Mouse (Mus musculus): Measurements from ENCODE around the gene Pabpn1l. TPM values are rescaled to one million over a fixed set of nuclear protein-coding genes. Genes with fewer than 3 reads are reported as not detected.
"Not testable (repeated sequence)": the region's sequence is repeated elsewhere in the genome, so short reads cannot be mapped to it uniquely, and the experiment has no call there.

Pabpn1l gene
- total RNA-seq, 2 experiments from 2014 or later = not detected

- no peak for ATAC-seq (replicated peaks; ENCODE audit: low FRiP score, poor library complexity, severe bottlenecking)
Measured at GRCm38 (mm10) chr8:122651326-122651921, 28.9 kb upstream of the Pabpn1l start.

- ATAC-seq (replicated peaks; ENCODE audit: low FRiP score, poor library complexity, severe bottlenecking) = no peak
Measured at GRCm38 (mm10) chr8:122648192-122648970, 25.8 kb upstream of the Pabpn1l start.

- ATAC-seq (replicated peaks; ENCODE audit: low FRiP score, poor library complexity, severe bottlenecking) = no peak
Measured at GRCm38 (mm10) chr8:122646337-122646736, 23.8 kb upstream of the Pabpn1l start.

- ATAC-seq (replicated peaks; ENCODE audit: low FRiP score, poor library complexity, severe bottlenecking) = no peak
Measured at GRCm38 (mm10) chr8:122644175-122644954, 21.8 kb upstream of the Pabpn1l start.

GRCm38 (mm10) chr8:122642071-122642470 is 19.5 kb upstream of the Pabpn1l start:
- no peak for ATAC-seq (replicated peaks; ENCODE audit: low FRiP score, poor library complexity, severe bottlenecking)

GRCm38 (mm10) chr8:122641406-122641805 is 18.9 kb upstream of the Pabpn1l start:
- no peak for ATAC-seq (replicated peaks; ENCODE audit: low FRiP score, poor library complexity, severe bottlenecking)

- ATAC-seq (replicated peaks; ENCODE audit: low FRiP score, poor library complexity, severe bottlenecking) = no peak
Measured at GRCm38 (mm10) chr8:122640825-122641224, 18.3 kb upstream of the Pabpn1l start.

- no peak for ATAC-seq (replicated peaks; ENCODE audit: low FRiP score, poor library complexity, severe bottlenecking)
Measured at GRCm38 (mm10) chr8:122639521-122640248, 17.1 kb upstream of the Pabpn1l start.

GRCm38 (mm10) chr8:122638601-122639000 is 16.1 kb upstream of the Pabpn1l start:
- ATAC-seq (replicated peaks; ENCODE audit: low FRiP score, poor library complexity, severe bottlenecking) = no peak

GRCm38 (mm10) chr8:122637230-122637629 is 14.7 kb upstream of the Pabpn1l start:
- no peak for ATAC-seq (replicated peaks; ENCODE audit: low FRiP score, poor library complexity, severe bottlenecking)

GRCm38 (mm10) chr8:122636803-122637175 is 14.2 kb upstream of the Pabpn1l start:
- ATAC-seq (replicated peaks; ENCODE audit: low FRiP score, poor library complexity, severe bottlenecking) = 0 out of 2 replicates have a peak, but pooled peaks have one; percentile 4

GRCm38 (mm10) chr8:122635878-122636802 is 13.6 kb upstream of the Pabpn1l start:
- ATAC-seq (replicated peaks; ENCODE audit: low FRiP score, poor library complexity, severe bottlenecking) = peak; percentile 75

- ATAC-seq (replicated peaks; ENCODE audit: low FRiP score, poor library complexity, severe bottlenecking) = no peak
Measured at GRCm38 (mm10) chr8:122633205-122633604, 10.7 kb upstream of the Pabpn1l start.

- ATAC-seq (replicated peaks; ENCODE audit: low FRiP score, poor library complexity, severe bottlenecking) = not testable (repeated sequence)
Measured at GRCm38 (mm10) chr8:122632134-122632533, 9.6 kb upstream of the Pabpn1l start.

- ATAC-seq (replicated peaks; ENCODE audit: low FRiP score, poor library complexity, severe bottlenecking) = no peak
Measured at GRCm38 (mm10) chr8:122630696-122631095, 8.2 kb upstream of the Pabpn1l start.

- no peak for ATAC-seq (replicated peaks; ENCODE audit: low FRiP score, poor library complexity, severe bottlenecking)
Measured at GRCm38 (mm10) chr8:122629388-122629787, 6.8 kb upstream of the Pabpn1l start.

- ATAC-seq (replicated peaks; ENCODE audit: low FRiP score, poor library complexity, severe bottlenecking) = no peak
Measured at GRCm38 (mm10) chr8:122626896-122627295, 4.4 kb upstream of the Pabpn1l start.

GRCm38 (mm10) chr8:122625811-122626210 is 3.3 kb upstream of the Pabpn1l start:
- ATAC-seq (replicated peaks; ENCODE audit: low FRiP score, poor library complexity, severe bottlenecking) = no peak

GRCm38 (mm10) chr8:122624653-122625052 is 2.1 kb upstream of the Pabpn1l start:
- ATAC-seq (replicated peaks; ENCODE audit: low FRiP score, poor library complexity, severe bottlenecking) = no peak
